Mouse (Mus musculus) testis, adult 2 months (tissue): ENCODE measurements around the gene Vcl.

Source experiments
- CTCF ChIP-seq: fragments of 200-500 bp; IDR thresholded peaks from 2 replicates; pipeline ENCODE4 v1.5.1; 2012; ENCODE audit warnings: low read depth, mild to moderate bottlenecking, inconsistent platforms, low read length, moderate library complexity; ENCODE audit not compliant: control insufficient read depth, insufficient read depth, insufficient replicate concordance
- POLR2A ChIP-seq: fragments of 200-500 bp; IDR thresholded peaks from 2 replicates; pipeline ENCODE4 v1.6.1; 2012; ENCODE audit warnings: low read depth, mild to moderate bottlenecking, inconsistent platforms, low read length, moderate library complexity; ENCODE audit not compliant: control insufficient read depth

GRCm38 (mm10) chr14:21062766-21063513 is 133.7 kb downstream of the Vcl start:
- TF ChIP-seq POLR2A (no peak), CTCF (no peak)
